Mouse (Mus musculus) ES-E14 (cell line): ENCODE measurements at regions not wholly inside any gene's neighbourhood (a gene's known extent, or its start where the extent isn't known, plus 50 kb on each side); places are given as distances from the start of the nearest gene placed in this dataset.

Experiments
- DNase-seq: peaks from one replicate; pipeline ENCODE4 v3.0.0-alpha.2; 2013; ENCODE audit warnings: low read depth, low spot score
- H3K27ac ChIP-seq: 2 replicates; pipeline ENCODE4 v1.5.1; 2012; ENCODE audit warnings: low read depth, mild to moderate bottlenecking, low read length, moderate library complexity, mixed read lengths; ENCODE audit not compliant: poor library complexity, insufficient read depth, severe bottlenecking
- H3K36me3 ChIP-seq: 2 replicates; pipeline ENCODE4 v1.6.1; 2012; ENCODE audit warnings: mild to moderate bottlenecking, low read length, moderate library complexity, mixed read lengths; ENCODE audit not compliant: control insufficient read depth, poor library complexity, insufficient read depth, severe bottlenecking
- H3K4me1 ChIP-seq, 2 experiments: fragments of 150-350 bp in 1 of 2; sonication (generic) in 1 of 2; 2 replicates each; pipeline ENCODE4 v1.6.1; 2012; ENCODE audit warnings: low read length in 2 of 2, mild to moderate bottlenecking in 1 of 2, mixed read lengths in 1 of 2; ENCODE audit not compliant: control insufficient read depth in 2 of 2, insufficient read depth in 2 of 2, poor library complexity in 1 of 2
- H3K4me3 ChIP-seq, 2 experiments: fragments of 150-350 bp in 1 of 2; sonication (generic) in 1 of 2; 2 replicates each; pipeline ENCODE4 v1.5.1; 2012; ENCODE audit warnings: low read length in 2 of 2, low read depth in 1 of 2, mild to moderate bottlenecking in 1 of 2, mixed read lengths in 1 of 2; ENCODE audit not compliant: insufficient read depth in 1 of 2, poor library complexity in 1 of 2, severe bottlenecking in 1 of 2
- H3K9ac ChIP-seq: 2 replicates; pipeline ENCODE4 v1.6.1; 2012; ENCODE audit warnings: low read depth, mild to moderate bottlenecking, low read length, mixed read lengths; ENCODE audit not compliant: poor library complexity, insufficient read depth, severe bottlenecking
- H3K9me3 ChIP-seq: fragments of 150-350 bp; sonication (generic); 2 replicates; pipeline ENCODE4 v1.6.1; 2012; ENCODE audit warnings: low read depth, mild to moderate bottlenecking, low read length; ENCODE audit not compliant: control insufficient read depth, insufficient read depth
- CHD2 ChIP-seq: IDR thresholded peaks from 2 replicates; pipeline ENCODE4 v1.6.1; 2014; ENCODE audit warnings: mild to moderate bottlenecking, low read depth, low read length, inconsistent platforms
- HCFC1 ChIP-seq: IDR thresholded peaks from 2 replicates; pipeline ENCODE4 v1.6.1; 2012; ENCODE audit warnings: low read length, inconsistent platforms, borderline replicate concordance; ENCODE audit not compliant: insufficient read depth
- MAFK ChIP-seq: IDR thresholded peaks from 2 replicates; pipeline ENCODE4 v1.6.1; 2014; ENCODE audit warnings: mild to moderate bottlenecking, low read depth, low read length, inconsistent platforms; ENCODE audit not compliant: insufficient read depth
- ZC3H11A ChIP-seq: IDR thresholded peaks from 2 replicates; pipeline ENCODE4 v1.6.1; 2012; ENCODE audit warnings: low read depth, mild to moderate bottlenecking, inconsistent platforms, low read length, borderline replicate concordance
- ZNF384 ChIP-seq: IDR thresholded peaks from 2 replicates; pipeline ENCODE4 v1.6.1; 2012; ENCODE audit warnings: low read depth, low read length, inconsistent platforms
- in situ Hi-C, 2 experiments: fragments of 600-800 bp; cut with MboI; formaldehyde crosslinking; loops; one replicate each; pipeline ENCODE4 v1.15.1; 2025; ENCODE audit warnings: low sequenced_read_pairs in 2 of 2, inconsistent platforms in 1 of 2; ENCODE audit not compliant: unreplicated experiment in 2 of 2

- Histone ChIP-seq H3K27ac (no peak overlapping the region), H3K4me3 (no peak overlapping the region), H3K9me3 (no peaks in the 10 kb centered on the region), H3K36me3 (no peaks in the 10 kb centered on the region), H3K9ac (no peak overlapping the region), H3K4me1 (peaks cover 0 to 4% of the 10 kb centered on the region in 2 experiments; a peak in 1 of 4 replicates)
- in situ Hi-C loops, result no loop called here
- TF ChIP-seq MAFK (no peak), ZC3H11A (0 out of 2 replicates have a peak, but pooled peaks have one; percentile 58)
- peak; percentile 71 for DNase-seq
Measured at GRCm38 (mm10) chr5:129332014-129332413, 169.0 kb upstream of the Sfswap start.

GRCm38 (mm10) chr5:129338511-129338910 lies 162.5 kb upstream of the Sfswap start:
- 0 out of 4 replicates have a peak, but pooled peaks cover 0 to 2% of the 10 kb centered on the region in 2 experiments for H3K4me1 ChIP-seq
- no peaks in the 10 kb centered on the region for H3K36me3 ChIP-seq
- H3K9me3 ChIP-seq, result no peaks in the 10 kb centered on the region
- no peak overlapping the region for H3K4me3 ChIP-seq
- in situ Hi-C loops, result no loop called here
- H3K27ac ChIP-seq, result no peak overlapping the region
- DNase-seq, result no peak
- TF ChIP-seq CHD2, result no peak
- TF ChIP-seq ZC3H11A, result no peak
- no peak for TF ChIP-seq ZNF384
- no peak for TF ChIP-seq MAFK
- no peak for TF ChIP-seq HCFC1
- no peak overlapping the region for H3K9ac ChIP-seq

GRCm38 (mm10) chr5:129344038-129344437 lies 157.0 kb upstream of the Sfswap start:
- in situ Hi-C loops, result no loop called here
- TF ChIP-seq ZNF384 (no peak), MAFK (no peak), HCFC1 (no peak), ZC3H11A (no peak), CHD2 (no peak)
- Histone ChIP-seq H3K9ac (no peak overlapping the region), H3K4me1 (no peaks in the 10 kb centered on the region), H3K36me3 (no peaks in the 10 kb centered on the region), H3K9me3 (no peaks in the 10 kb centered on the region), H3K4me3 (no peak overlapping the region), H3K27ac (no peak overlapping the region)
- no peak for DNase-seq

GRCm38 (mm10) chr5:129350024-129350423 lies 151.0 kb upstream of the Sfswap start:
- H3K9ac ChIP-seq, result no peak overlapping the region
- peaks cover 0 to 3% of the 10 kb centered on the region in 2 experiments; a peak in 1 of 4 replicates for H3K4me1 ChIP-seq
- H3K9me3 ChIP-seq, result no peaks in the 10 kb centered on the region
- no peaks in the 10 kb centered on the region for H3K36me3 ChIP-seq
- H3K27ac ChIP-seq, result no peak overlapping the region
- no peak for DNase-seq
- in situ Hi-C loops, result no loop called here
- no peak overlapping the region for H3K4me3 ChIP-seq
- no peak for TF ChIP-seq CHD2
- no peak for TF ChIP-seq ZC3H11A
- no peak for TF ChIP-seq MAFK
- TF ChIP-seq HCFC1, result no peak
- no peak for TF ChIP-seq ZNF384

GRCm38 (mm10) chr5:129353549-129353948 lies 147.5 kb upstream of the Sfswap start:
- Histone ChIP-seq H3K4me3 (no peak overlapping the region), H3K27ac (no peak overlapping the region), H3K4me1 (peaks cover 0 to 3% of the 10 kb centered on the region in 2 experiments; a peak in 1 of 4 replicates), H3K9ac (no peak overlapping the region), H3K36me3 (no peaks in the 10 kb centered on the region), H3K9me3 (no peaks in the 10 kb centered on the region)
- DNase-seq, result no peak
- in situ Hi-C loops, result no loop called here
- TF ChIP-seq MAFK, result no peak
- TF ChIP-seq HCFC1, result no peak
- TF ChIP-seq ZC3H11A, result no peak
- TF ChIP-seq CHD2, result no peak
